Mouse (Mus musculus) right cerebral cortex, postnatal 25 days (tissue): Measurements from ENCODE around the gene Rhno1.
"Not testable (repeated sequence)": the region's sequence is repeated elsewhere in the genome, so short reads cannot be mapped to it uniquely, and the experiment has no call there.

ENCODE experiments used
- DNase-seq: peaks from one replicate; pipeline ENCODE4 v3.0.0; 2022

The Rhno1 gene

DNA sequence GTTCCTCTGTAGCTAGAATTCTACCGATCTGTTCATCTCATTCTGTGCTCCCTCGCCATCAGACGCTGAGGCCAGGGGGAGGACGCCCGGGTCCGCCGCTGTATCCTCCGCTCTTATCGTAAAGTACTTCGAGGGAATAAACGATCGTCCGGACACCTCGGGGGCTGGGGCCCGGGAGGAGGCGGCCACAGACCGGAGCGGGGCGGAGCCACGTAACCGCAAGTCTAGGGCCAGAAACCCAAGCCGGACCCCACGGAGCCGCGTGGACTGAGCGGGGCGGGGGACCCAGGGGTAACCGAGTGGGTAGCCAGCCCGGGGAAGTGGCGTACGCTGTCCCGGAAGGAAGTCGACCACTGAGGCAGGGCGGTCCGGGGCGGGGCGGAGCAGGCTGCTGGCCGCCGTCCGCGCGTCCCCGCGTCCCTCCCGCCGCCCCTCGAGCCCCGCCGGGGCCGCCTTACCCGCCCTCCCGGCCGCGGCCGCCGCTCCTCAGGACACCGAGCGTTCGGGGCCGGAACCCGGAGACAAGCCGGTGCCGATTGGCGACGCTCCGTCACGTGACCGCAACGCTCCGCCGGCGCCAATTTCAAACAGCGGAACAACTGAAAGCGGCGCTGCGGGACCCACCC is at the start of gene Rhno1, which contains the start of gene Foxm1:
Gene Rhno1 (minus strand): TSS at position 531 of the 626 bp plus-strand sequence.
Gene Foxm1 (plus strand): TSS at position 587 of the 626 bp plus-strand sequence.
- DNase-seq, result peak; percentile 83

DNA sequence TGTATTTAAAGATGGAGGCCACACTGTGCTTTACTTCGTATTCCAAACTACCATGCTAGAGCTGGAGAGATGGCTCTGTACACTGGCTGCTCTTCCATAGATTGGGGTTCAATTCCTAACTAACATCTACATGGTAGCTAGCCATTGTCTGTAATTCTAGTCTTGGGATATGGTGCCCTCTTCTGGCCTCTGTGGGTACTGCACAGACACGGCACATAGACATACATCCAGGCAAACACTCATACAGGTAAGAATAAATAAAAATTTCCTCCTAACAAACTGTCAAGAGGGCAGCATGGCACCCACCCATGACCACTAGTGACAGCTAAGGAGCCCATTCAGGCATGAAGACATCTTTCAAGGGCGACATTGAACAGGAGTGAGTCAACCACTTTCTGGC is 48.4 kb upstream of the Rhno1 start:
- DNase-seq, result peak; percentile 73

DNA sequence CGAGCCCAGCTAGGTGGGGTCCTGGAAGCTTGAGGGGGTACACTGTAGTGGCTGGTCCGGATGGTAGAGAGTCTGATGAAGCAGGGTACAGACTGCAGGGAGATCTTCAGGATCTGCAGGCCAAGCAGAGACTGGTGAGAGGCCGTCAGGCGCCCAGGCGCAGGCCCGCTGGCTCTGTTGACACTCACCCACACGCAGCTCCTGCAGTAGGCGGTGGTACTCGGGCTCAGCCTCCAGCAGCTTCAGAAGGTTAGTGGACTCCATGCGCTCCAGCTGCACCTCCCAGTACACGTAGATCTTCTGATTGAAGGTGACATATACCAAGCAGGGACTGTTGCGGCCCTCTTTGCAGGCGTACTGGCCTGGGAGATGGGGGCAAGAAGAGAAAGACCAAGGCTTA is 47.6 kb upstream of the Rhno1 start:
- no peak for DNase-seq

DNA sequence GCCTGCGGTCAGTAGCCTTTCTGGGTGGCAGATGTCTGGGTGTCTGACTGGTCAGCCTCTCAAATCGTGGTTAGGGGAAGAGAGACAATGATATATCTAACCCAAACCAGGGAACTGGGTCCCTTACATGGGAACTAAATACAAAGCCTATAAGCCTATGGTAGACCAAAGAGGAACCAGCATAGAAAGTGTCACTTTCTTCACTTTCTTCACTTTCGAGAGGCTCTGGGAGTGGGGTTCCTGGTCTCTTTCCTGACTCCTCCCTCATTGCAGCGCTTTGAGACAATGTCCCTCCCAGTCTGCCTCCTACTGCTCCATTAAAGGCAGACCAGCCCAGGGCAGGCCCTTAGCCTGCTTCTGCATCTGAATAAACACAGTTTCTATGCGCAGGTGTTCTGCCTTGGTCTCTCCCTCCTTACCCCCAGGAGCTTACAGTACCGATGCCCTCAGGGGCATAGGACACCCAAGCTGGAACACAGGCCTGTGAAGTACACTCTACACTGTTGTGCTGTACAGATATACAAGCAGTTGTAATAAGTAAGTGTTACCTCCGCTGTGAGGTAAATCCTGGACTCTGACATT is 45.9 kb upstream of the Rhno1 start:
- DNase-seq, result no peak

DNA sequence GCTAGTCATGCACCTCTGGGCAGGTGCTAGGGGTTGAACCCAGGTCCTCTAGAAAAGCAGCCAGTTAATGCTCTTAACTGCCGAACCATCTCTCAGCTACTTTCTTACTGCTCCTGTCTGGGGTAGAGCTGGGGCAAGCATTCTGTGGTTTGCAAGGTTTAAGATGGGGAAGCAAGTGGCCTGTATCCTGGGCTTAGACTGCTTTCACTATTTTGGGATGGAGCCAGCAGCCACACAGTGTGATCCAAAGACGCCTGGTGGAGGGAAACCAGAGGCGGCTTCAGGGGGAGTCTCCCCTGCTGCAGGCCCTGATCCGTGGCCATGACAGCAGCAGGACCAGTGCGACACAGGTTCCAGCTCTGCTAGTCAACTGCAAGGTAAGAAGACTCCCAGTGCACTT is 42.0 kb upstream of the Rhno1 start:
- no peak for DNase-seq

DNA sequence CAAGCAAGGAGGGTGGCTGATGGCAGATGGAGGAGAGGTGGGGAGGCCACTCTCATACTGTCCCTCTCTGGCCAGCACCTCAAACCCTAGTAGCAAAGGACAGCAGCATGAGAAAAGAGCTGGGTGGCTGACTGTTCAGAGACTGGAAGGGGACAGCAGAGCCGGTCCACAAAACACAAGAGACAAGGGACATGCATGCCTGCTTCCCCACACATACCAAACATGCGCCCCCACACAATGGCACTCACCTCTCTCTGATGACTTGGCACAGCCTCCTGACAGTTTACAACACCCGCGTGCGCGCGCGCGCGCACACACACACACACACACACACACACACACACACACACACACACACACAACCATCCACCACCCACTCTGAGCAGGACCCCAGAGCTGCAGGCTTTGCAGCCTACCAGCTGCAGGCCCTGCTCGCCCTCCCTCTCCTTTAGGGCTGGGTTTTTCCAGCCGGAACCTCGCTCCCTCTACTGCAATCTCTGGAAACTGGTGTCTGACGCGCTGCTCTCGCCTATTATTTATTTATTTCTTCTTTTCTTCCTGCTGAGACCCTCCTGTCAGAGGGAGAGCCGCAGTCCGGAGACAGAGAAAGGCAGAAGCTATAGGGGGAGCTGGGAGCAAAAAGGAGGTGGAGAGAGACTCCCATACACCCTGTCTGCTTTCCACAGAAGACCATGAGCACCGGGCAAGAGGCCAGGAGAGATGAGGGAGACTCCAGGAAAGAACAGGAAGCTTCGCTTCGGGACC is 36.9 kb upstream of the Rhno1 start:
- DNase-seq, result peak; percentile 36

DNA sequence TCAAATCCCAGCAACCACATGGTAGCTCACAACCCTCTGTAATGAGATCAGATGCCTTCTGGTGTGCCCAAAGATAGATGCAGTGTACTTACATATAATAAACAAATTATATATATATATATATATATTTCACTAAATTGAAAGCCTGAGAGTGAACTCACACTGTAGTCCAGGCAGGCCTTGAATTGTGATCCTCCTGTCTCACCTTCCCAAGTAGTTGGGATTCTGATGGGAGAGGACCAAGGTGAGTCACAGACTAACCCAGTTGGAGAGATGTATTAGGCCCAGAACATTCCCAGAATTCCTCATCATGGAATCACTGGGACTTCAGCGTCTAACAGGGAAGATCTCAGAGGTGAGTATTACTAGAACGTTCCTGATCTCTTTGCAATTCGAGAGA is 36.3 kb upstream of the Rhno1 start, which contains the start of gene Nrip2:
Gene Nrip2 (plus strand): TSS at position 301 of the 400 bp plus-strand sequence.
- DNase-seq, result no peak

DNA sequence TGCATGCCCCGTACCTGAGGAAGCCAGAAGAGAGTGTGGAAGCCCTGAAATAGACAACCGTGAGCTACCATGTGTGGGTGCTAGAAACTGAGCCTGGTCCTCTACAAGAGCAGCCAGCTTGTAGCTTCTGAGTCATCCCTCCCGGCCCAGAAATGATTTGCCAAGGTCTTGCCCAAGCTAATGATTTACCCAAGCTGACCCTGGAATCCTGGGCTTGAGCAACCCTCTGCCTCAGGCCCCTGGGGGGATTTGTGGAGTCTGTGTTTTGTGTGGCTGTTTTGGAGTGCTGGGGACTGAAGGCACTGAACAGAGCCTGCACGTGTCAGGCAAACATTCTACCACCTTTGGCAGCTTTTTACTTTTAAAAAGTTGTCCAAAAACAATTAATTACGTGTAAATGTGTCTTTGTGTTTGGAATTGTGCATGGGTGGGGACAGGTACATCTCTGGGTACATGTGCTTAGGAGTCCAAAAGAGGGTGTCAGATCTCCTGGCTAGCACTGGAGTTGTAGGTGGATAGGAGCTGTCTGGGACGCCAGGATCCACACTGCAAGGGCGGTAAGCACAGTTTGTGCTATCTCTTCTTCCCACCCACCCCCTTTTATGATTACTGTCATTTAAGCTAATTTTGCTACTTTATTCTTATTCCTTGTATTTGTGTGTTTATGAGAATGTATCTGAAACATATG is 35.0 kb upstream of the Rhno1 start:
- DNase-seq, result no peak

DNA sequence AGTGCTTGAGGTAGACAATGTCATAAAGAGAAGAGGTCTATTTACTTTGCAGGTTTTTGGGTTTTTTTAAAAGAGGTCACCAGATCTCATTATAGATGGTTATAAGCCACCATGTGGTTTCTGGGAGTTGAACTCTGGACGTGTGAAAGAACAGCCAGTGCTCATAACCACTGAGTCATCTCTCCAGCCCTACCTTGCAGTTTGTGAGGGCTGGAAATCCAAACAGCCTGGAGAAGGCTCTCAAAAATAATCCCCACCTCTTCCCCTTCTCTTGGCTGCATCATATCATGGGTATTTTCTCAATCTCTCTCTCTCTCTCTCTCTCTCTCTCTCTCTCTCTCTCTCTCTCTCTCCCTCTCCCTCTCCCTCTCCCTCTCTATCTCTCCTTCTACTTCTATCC is 28.0 kb upstream of the Rhno1 start:
- no peak for DNase-seq

DNA sequence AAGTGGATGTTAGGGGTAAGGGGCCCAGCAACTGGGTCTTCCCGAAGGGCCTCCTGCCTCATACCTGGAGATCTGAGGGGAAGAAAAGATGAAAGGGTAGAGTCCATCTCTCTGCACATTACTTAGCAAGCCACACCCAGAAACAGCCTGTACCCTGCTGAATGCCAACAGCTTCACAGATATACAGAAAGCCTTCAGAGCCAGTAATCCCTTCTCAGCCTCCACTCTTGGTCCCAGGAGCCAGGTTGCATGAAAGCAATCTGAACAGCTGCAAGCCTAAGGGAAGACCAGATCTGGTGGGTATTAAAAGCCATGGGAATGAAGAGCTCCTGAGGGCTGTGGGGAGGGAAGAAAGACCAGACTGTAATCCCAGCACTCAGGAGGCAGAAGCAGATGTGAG is 26.5 kb upstream of the Rhno1 start:
- DNase-seq, result no peak

DNA sequence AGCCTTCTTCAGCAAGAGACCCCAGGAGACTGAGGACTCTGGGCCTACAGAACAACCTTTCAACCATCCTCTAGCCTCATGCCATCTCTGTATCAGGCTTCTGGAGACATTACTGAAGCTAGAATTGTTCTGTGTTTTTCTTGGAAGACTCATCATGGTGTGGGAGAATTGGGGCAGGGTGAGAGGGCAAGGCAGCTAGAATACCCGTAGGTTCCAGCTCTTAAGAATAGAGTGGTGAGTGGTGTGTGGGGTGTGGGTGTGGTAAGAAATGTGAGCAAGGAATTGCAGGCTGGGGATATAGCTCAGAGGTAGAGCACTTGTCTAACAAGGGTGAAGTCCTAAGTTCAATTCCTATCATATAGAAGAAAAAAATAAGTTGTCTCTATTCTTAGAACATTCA is 22.3 kb upstream of the Rhno1 start:
- DNase-seq, result no peak

DNA sequence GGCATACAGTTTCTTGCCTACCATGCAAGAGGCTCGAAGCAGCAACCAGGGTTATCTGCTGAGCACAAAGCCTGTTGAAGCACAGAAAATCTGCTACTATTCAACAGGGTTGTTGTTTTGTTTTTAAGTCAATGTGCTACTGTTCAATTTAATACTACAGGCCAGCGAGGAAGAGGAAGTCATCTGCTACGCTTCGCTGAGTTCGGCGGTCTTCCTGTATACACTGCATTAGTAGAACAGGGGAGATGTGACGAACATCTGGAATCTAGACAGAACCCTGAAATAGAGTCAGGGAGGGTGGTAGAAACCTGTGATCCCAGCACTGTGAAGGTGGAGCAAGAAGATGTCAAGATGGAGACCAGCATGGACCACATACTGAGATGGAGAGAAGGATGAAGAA is 21.0 kb upstream of the Rhno1 start:
- DNase-seq, result no peak

DNA sequence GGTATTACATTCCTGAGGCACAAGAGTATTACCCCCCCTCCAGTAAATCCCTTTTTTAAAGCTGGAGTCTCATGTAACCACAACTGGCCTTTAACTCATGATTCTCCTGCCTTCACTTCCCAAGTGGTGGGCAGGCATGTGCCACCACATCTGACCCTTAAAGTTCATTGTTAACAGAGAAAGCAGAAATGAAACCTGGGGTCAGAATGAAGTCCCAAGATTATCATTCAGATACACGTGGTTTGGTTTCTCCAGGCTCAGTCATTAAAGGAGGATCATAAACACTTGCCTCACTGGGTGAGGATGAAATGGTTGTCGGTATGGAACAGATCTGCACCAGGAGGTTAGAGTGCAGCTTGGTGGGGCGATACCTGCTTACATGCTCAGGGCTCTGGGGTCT is 18.5 kb upstream of the Rhno1 start:
- no peak for DNase-seq

DNA sequence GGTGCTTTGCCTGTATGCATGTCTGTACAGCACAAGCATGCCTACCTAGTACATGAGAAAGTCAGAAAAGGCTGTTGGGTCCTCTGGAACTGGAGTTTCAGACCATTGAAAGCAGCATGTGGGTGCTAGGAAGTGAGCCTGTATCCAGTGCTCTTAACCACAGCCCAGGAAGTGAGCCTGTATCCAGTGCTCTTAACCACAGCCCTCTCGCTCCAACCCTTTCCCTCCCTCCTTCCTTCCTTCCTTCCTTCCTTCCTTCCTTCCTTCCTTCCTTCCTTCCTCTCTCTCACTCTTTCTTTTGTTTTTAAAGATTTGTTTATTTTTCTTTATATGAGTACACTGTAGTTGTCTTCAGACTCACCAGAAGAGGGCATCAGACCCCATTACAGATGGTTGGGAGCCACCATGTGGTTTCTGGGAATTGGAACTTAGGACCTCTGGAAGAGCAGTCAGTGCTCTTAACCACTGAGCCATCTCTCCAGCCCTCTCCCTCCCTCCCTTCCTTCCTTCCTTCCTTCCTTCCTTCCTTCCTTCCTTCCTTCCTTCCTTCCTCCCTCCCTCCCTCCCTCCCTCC is 18.0 kb upstream of the Rhno1 start:
- not testable (repeated sequence) for DNase-seq

DNA sequence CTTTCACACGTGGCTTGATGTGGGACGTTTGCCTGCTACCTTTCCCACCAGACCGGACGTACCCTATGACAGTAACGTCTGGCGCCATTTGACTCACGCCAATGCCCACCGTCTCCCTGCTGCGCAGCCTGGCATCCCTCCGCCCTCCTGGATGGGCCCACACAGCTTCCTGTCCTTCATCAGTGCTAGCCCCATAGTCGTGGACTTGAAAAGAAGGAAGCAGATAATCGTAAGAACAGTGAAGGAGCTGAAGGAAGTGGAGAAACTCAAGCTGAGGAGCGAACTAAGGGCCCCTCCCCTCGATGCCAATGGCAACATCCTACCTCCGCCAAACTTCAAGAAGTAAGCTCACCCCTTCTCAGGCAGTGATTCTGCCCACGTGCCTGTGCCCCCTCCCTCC is 16.9 kb upstream of the Rhno1 start:
- DNase-seq, result no peak

DNA sequence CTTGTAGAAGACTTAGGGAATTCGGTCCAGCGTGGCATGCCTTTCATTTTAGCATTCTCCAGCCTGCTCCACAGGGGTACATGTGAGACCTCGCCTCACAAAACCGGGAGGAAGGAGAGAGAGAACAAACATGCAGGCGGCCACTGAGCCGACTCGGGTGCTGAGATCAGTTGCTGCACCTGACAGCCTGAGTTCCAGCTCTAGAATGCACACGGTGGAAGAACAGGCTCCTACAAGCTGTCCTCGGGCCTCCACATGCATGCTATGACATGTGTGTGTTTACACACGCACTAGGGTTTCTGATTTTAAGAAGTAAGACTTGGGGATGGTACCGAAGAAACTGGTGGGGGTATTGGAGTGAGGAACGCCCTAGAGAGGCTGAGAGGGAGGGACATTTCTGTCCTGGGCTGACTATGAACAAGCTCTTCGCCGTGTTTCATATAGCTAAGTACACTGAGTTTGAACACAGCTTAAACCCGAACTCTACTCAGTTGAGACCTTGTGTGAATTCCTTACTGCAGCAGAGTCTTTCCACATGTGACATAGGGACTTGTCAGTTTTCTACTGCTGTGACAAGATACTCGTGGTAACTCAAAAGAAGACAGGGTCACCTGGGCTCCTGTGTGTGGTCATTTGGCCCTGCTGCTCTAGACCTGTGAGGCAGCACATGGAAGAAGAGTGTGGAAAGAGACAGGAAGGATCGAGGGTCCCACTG is 13.8 kb upstream of the Rhno1 start:
- DNase-seq, result no peak

DNA sequence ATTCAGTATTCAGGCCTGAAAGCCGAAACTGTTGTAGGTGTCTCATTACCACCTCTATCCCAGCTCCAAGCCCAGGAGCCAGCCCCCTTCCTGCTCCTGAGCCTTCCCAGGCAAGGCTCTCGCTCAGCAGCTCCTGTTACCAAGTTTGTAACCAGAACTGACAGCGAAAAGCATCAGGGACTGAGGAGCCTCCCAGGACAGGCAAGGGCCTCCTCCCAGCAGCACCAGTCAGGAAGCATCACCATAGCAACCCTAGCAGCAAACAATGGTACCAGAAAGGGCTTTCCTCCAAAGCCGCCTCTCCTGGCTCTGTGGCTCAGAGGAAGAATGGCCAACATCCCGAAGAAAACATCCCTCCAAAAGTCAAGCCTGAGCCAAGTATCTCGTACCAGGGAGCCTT is 12.5 kb upstream of the Rhno1 start, which contains the start of the genes Tex52 and Gm44596:
Gene Tex52 (plus strand): TSS at position 265 of the 400 bp plus-strand sequence.
Gene Gm44596 (plus strand): TSS at position 312 of the 400 bp plus-strand sequence.
- DNase-seq, result peak; percentile 32

DNA sequence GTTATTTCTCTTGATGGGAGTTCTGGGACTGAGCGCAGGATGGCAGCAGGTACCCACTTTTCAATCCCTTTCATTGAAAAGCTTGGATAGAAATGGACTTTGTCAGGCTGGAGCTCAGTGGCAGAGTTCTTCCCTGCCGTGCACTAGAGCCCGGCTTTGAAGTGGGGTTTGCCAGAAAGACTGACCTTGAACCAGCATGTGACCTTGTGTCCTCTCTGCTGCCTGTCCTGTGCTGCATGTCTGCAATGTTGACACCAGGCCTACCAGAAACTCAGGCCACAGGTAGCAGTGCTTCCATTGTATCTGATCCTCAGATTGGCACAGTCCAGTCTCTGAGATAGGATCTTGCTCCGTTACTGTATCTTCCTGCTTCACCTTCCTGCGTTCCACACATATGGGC is 7.3 kb upstream of the Rhno1 start:
- DNase-seq, result no peak

DNA sequence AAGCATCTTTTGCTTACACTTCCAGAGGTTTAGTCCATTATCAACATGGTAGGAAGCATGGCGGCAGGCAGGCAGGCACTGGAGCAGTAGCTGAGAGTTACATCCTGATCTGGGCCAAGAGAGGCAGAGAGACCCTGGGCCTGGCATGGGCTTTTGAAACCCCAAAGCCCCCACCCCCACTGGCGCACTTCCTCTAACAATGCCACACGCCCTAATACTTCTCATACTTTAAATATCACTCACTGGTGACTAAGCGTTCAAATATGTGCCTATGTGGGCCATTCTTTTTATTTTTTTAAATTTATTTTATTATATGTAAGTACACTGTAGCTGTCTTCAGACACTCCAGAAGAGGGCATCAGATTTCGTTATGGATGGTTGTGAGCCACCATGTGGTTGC is 3.8 kb upstream of the Rhno1 start:
- no peak for DNase-seq

DNA sequence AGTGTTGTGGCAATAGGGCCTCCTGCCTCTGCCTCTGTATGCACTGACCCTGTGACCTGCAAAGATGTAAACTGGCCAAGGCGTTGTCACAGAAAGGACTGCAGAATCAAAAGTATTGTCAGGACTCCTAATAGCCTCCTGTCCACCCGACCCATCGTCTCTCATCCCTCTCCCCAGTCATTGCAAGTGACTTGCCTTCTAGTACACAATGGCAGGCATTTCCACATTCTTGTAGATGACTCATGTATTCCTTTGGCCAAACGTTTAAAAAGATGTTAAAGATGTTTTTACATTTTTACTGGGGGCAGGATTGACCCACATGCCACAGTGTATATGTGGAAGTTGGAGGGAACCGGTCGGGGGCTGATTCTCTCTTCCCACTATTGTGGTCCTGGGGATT is 2.0 kb upstream of the Rhno1 start:
- no peak for DNase-seq

DNA sequence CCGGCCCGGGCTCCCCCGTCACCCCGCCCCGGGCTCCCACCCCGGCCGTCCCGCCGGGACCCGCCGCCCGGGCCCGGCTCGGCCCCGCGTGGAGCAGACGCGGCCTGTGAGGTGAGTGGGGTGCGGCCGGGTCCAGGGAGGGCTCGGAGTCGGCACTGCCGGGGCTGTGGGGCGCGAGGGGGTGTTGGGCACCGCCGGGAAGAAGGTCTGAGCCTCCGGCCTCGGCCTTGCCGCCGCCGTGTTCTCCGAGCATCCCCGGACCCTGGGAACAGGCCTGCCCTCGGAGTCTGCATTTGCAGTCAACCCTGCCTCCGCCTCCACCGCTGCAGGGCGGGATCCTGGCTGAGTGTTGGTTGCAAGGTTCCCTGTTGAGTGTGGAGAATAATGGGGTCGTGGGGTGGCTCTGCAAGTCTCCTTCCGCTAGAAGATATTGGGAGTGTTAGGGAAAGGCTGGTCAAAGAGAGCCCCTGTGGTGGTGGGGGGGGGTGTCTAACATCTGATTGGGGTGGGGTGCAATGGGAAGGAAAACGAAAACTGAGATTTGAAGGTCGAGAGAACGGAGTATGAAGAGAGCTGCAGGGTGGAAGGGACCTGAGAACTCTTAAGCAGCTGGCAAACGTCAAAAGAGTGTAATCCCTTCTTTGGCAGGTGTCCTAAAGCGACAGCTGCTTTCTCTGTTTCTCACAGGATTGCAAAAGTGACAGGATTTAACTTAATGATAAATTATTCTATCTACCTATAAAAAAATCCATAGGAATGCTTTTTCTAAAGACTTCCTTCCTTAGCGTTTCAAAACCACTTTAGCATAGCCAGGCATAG is 505 bp upstream of the Rhno1 start:
- peak; percentile 18 for DNase-seq
